Mouse (Mus musculus) liver, adult 2 months (tissue): ENCODE measurements around the gene Mras.

ENCODE experiments used
- CTCF ChIP-seq: fragments of 200-500 bp; IDR thresholded peaks from 2 replicates; pipeline ENCODE4 v1.5.1; 2011; ENCODE audit warnings: low read depth, low read length, control low read depth
- POLR2A ChIP-seq: fragments of 200-500 bp; IDR thresholded peaks from 2 replicates; pipeline ENCODE4 v1.6.1; 2011; ENCODE audit warnings: low read length, control low read depth; ENCODE audit not compliant: insufficient read depth; ENCODE audit errors: extremely low read depth

- no peak for TF ChIP-seq CTCF
- no peak for TF ChIP-seq POLR2A
Observed at GRCm38 (mm10) chr9:99454211-99454610, 17.0 kb upstream of the Mras start.
